Mouse (Mus musculus): ENCODE measurements around the gene Rnpc3.

- TF ChIP-seq FLI1 (IDR thresholded peaks at IDR 0.05; ENCODE audit: low read length) (no peak), GATA1 (IDR thresholded peaks at IDR 0.05; ENCODE audit: borderline replicate concordance, low read length) (no peak)
Observed at GRCm38 (mm10) chr3:113656940-113657339, 27.0 kb upstream of the Rnpc3 start.

All from megakaryocyte, embryonic 14.5 days (primary cell).